Mouse (Mus musculus): ENCODE results near the gene Phykpl.
A peak's percentile ranks its signal among the peaks of the same experiment; 100 is the strongest.

Phykpl gene

GRCm38 (mm10) chr11:51650691-51651515 lies 66.3 kb downstream of the Phykpl start, which contains the start of the genes N4bp3 and D930048N14Rik:
N4bp3 (minus strand) TSS chr11:51650842.
D930048N14Rik (plus strand) TSS chr11:51650954.
- peak; percentile 72 for DNase-seq (ENCODE audit: low read depth, low spot score)
- H3K27me3 ChIP-seq (ENCODE audit: control insufficient read depth, insufficient read depth, low read length, poor library complexity, severe bottlenecking): no peaks in the 10 kb centered on the region
- H3K36me3 ChIP-seq (ENCODE audit: control insufficient read depth, insufficient read depth, low read length, poor library complexity, severe bottlenecking): peaks cover 2% of the 10 kb centered on the region; the same call in 1 of the 2 replicates

GRCm38 (mm10) chr11:51652889-51653418 lies 68.4 kb downstream of the Phykpl start:
- peaks cover 2% of the 10 kb centered on the region; the same call in 1 of the 2 replicates for H3K36me3 ChIP-seq (ENCODE audit: control insufficient read depth, insufficient read depth, low read length, poor library complexity, severe bottlenecking)
- DNase-seq (ENCODE audit: low read depth, low spot score): no peak
- H3K27me3 ChIP-seq (ENCODE audit: control insufficient read depth, insufficient read depth, low read length, poor library complexity, severe bottlenecking): no peaks in the 10 kb centered on the region

GRCm38 (mm10) chr11:51653736-51654135 lies 69.2 kb downstream of the Phykpl start:
- peaks cover 2% of the 10 kb centered on the region; the same call in 1 of the 2 replicates for H3K36me3 ChIP-seq (ENCODE audit: control insufficient read depth, insufficient read depth, low read length, poor library complexity, severe bottlenecking)
- DNase-seq (ENCODE audit: low read depth, low spot score): no peak
- no peaks in the 10 kb centered on the region for H3K27me3 ChIP-seq (ENCODE audit: control insufficient read depth, insufficient read depth, low read length, poor library complexity, severe bottlenecking)

Measured in splenic B cell, adult 2 months (primary cell).